Mouse (Mus musculus) megakaryocyte, embryonic 14.5 days (primary cell): ENCODE results near the gene Phf1. TPM values are rescaled to one million over a fixed set of nuclear protein-coding genes. Genes with fewer than 3 reads are reported as not detected.

Experiments
- H3K27me3 ChIP-seq: replicated peaks from 2 replicates; pipeline ENCODE3; 2012; ENCODE audit warnings: inconsistent platforms
- H3K36me3 ChIP-seq: replicated peaks from 2 replicates; pipeline ENCODE3; 2012; ENCODE audit warnings: low read length, inconsistent platforms, mixed read lengths
- H3K4me1 ChIP-seq: 2 replicates; pipeline ENCODE4 v1.6.1; 2012; ENCODE audit warnings: inconsistent platforms
- H3K4me3 ChIP-seq: replicated peaks from 2 replicates; pipeline ENCODE3; 2012; ENCODE audit warnings: moderate library complexity, mild to moderate bottlenecking, inconsistent platforms
- H3K9me3 ChIP-seq: 2 replicates; pipeline ENCODE4 v1.6.1; 2012; ENCODE audit warnings: inconsistent platforms
- FLI1 ChIP-seq: IDR thresholded peaks from 2 replicates; pipeline ENCODE4 v1.6.1; 2012; ENCODE audit warnings: low read length, inconsistent platforms, mixed read lengths
- GATA1 ChIP-seq: IDR thresholded peaks from 3 replicates; pipeline ENCODE4 v1.6.1; 2012; ENCODE audit warnings: mixed read lengths, low read length, inconsistent platforms, borderline replicate concordance
- polyA plus RNA-seq: library from polyadenylated mRNA; stranded (reverse); fragments of >175 nt; gene quantifications from 2 replicates; pipeline ENCODE4 v1.2.3, GENCODE M21; 2012; ENCODE audit warnings: low replicate concordance; ENCODE audit not compliant: insufficient read depth

Phf1 gene
- polyA plus RNA-seq, 1 experiment = 31.7 TPM

GRCm38 (mm10) chr17:26950560-26951288, 17.9 kb downstream of the Phf1 start:
- H3K4me3 ChIP-seq = peak overlapping the region; percentile 38
- peaks cover 11% of the 10 kb centered on the region for H3K36me3 ChIP-seq
- no peak for TF ChIP-seq GATA1
- TF ChIP-seq FLI1 = no peak
- peaks cover 58% of the 10 kb centered on the region for H3K27me3 ChIP-seq
- H3K4me1 ChIP-seq = peaks cover 80% of the 10 kb centered on the region
- H3K9me3 ChIP-seq = no peaks in the 10 kb centered on the region

GRCm38 (mm10) chr17:26951406-26951805, 18.6 kb downstream of the Phf1 start:
- peaks cover 13% of the 10 kb centered on the region for H3K36me3 ChIP-seq
- TF ChIP-seq GATA1 = no peak
- TF ChIP-seq FLI1 = no peak
- no peaks in the 10 kb centered on the region for H3K9me3 ChIP-seq
- peaks cover 81% of the 10 kb centered on the region for H3K4me1 ChIP-seq
- peak overlapping the region; percentile 83 for H3K4me3 ChIP-seq
- H3K27me3 ChIP-seq = peaks cover 52% of the 10 kb centered on the region

- H3K36me3 ChIP-seq = peaks cover 18% of the 10 kb centered on the region
- peaks cover 47% of the 10 kb centered on the region for H3K27me3 ChIP-seq
- no peak for TF ChIP-seq GATA1
- no peaks in the 10 kb centered on the region for H3K9me3 ChIP-seq
- peaks cover 82% of the 10 kb centered on the region for H3K4me1 ChIP-seq
- H3K4me3 ChIP-seq = peak overlapping the region; percentile 83
Observed at GRCm38 (mm10) chr17:26951952-26952877, 19.4 kb downstream of the Phf1 start.

- peaks cover 44% of the 10 kb centered on the region for H3K27me3 ChIP-seq
- H3K36me3 ChIP-seq = peaks cover 28% of the 10 kb centered on the region
- H3K4me1 ChIP-seq = peaks cover 84% of the 10 kb centered on the region
- TF ChIP-seq GATA1 = no peak
- TF ChIP-seq FLI1 = no peak
- peak overlapping the region; percentile 70 for H3K4me3 ChIP-seq
- no peaks in the 10 kb centered on the region for H3K9me3 ChIP-seq
Observed at GRCm38 (mm10) chr17:26953201-26953600, 20.3 kb downstream of the Phf1 start.

- H3K27me3 ChIP-seq = peaks cover 44% of the 10 kb centered on the region
- peak overlapping the region; percentile 62 for H3K4me3 ChIP-seq
- no peaks in the 10 kb centered on the region for H3K9me3 ChIP-seq
- TF ChIP-seq FLI1 (no peak), GATA1 (no peak)
- peaks cover 85% of the 10 kb centered on the region for H3K4me1 ChIP-seq
- peaks cover 30% of the 10 kb centered on the region for H3K36me3 ChIP-seq
Observed at GRCm38 (mm10) chr17:26953726-26954125, 20.9 kb downstream of the Phf1 start.

GRCm38 (mm10) chr17:26956309-26956708, 23.5 kb downstream of the Phf1 start:
- Histone ChIP-seq H3K9me3 (no peaks in the 10 kb centered on the region), H3K4me3 (no peak overlapping the region), H3K27me3 (peaks cover 34% of the 10 kb centered on the region), H3K36me3 (peaks cover 49% of the 10 kb centered on the region), H3K4me1 (peaks cover 85% of the 10 kb centered on the region)
- TF ChIP-seq GATA1 = no peak
- TF ChIP-seq FLI1 = no peak

- Histone ChIP-seq H3K27me3 (peaks cover 36% of the 10 kb centered on the region), H3K36me3 (peaks cover 55% of the 10 kb centered on the region)
Observed at GRCm38 (mm10) chr17:26956895-26957294, 24.0 kb downstream of the Phf1 start.

GRCm38 (mm10) chr17:26957872-26958271, 25.0 kb downstream of the Phf1 start:
- H3K4me3 ChIP-seq = no peak overlapping the region
- TF ChIP-seq GATA1 (no peak), FLI1 (no peak)
- peaks cover 62% of the 10 kb centered on the region for H3K36me3 ChIP-seq
- H3K4me1 ChIP-seq = peaks cover 69% of the 10 kb centered on the region
- H3K9me3 ChIP-seq = no peaks in the 10 kb centered on the region
- peaks cover 29% of the 10 kb centered on the region for H3K27me3 ChIP-seq

More at GRCm38 (mm10) chr17:26956895-26957294, 24.0 kb downstream of the Phf1 start:
- TF ChIP-seq FLI1 (no peak), GATA1 (no peak)
- H3K4me3 ChIP-seq = no peak overlapping the region
- H3K4me1 ChIP-seq = peaks cover 79% of the 10 kb centered on the region
- no peaks in the 10 kb centered on the region for H3K9me3 ChIP-seq

GRCm38 (mm10) chr17:26958880-26959279, 26.0 kb downstream of the Phf1 start:
- Histone ChIP-seq H3K9me3 (no peaks in the 10 kb centered on the region), H3K4me1 (peaks cover 59% of the 10 kb centered on the region), H3K36me3 (peaks cover 67% of the 10 kb centered on the region), H3K4me3 (no peak overlapping the region), H3K27me3 (peaks cover 22% of the 10 kb centered on the region)
- TF ChIP-seq FLI1 (no peak), GATA1 (no peak)

- no peak for TF ChIP-seq GATA1
- TF ChIP-seq FLI1 = no peak
- no peak overlapping the region for H3K4me3 ChIP-seq
- H3K36me3 ChIP-seq = peaks cover 69% of the 10 kb centered on the region
- H3K27me3 ChIP-seq = peaks cover 21% of the 10 kb centered on the region
- no peaks in the 10 kb centered on the region for H3K9me3 ChIP-seq
- H3K4me1 ChIP-seq = peaks cover 59% of the 10 kb centered on the region
Observed at GRCm38 (mm10) chr17:26959815-26960214, 27.0 kb downstream of the Phf1 start.
